Mouse (Mus musculus): ENCODE data around the gene Tmem52.

GRCm38 (mm10) chr4:155428442-155428841 is 40.5 kb upstream of the Tmem52 start:
- no peak for TF ChIP-seq POLR2A (IDR thresholded peaks at IDR 0.05; ENCODE audit: insufficient read depth, low read length)
- TF ChIP-seq CTCF (IDR thresholded peaks at IDR 0.05; ENCODE audit: low read depth, low read length), result no peak
- TF ChIP-seq EP300 (IDR thresholded peaks at IDR 0.05; ENCODE audit: insufficient read depth, low read depth, low read length), result no peak
